Mouse (Mus musculus) ES-Bruce4 (cell line): ENCODE data around the gene Esyt2.

Experiments
- EP300 ChIP-seq: IDR thresholded peaks from 2 replicates; pipeline ENCODE4 v1.6.1; 2011; ENCODE audit warnings: low read depth, low read length; ENCODE audit not compliant: insufficient read depth
- POLR2A ChIP-seq: IDR thresholded peaks from one replicate; pipeline ENCODE4 v1.8.1; 2011; ENCODE audit warnings: low read length; ENCODE audit not compliant: insufficient read depth

- TF ChIP-seq EP300 (no peak), POLR2A (no peak)
These were observed 22.7 kb upstream of the Esyt2 start for GRCm38 (mm10) chr12:116258321-116258720.
